Mouse (Mus musculus) forebrain, postnatal 0 days (tissue): Measurements from ENCODE around the gene Lcn11. TPM values are rescaled to one million over a fixed set of nuclear protein-coding genes. Genes with fewer than 3 reads are reported as not detected.
"Not testable (repeated sequence)": the region's sequence is repeated elsewhere in the genome, so short reads cannot be mapped to it uniquely, and the experiment has no call there.

ENCODE experiments used
- ATAC-seq: fragments of 200-750 bp; cut with Nextera tagmentation; 2 replicates; pipeline ENCODE4 v1.8.0; 2017; ENCODE audit warnings: mild to moderate bottlenecking, moderate library complexity
- DNase-seq: peaks from one replicate; pipeline ENCODE4 v3.0.0-alpha.2; 2015
- H3K27ac ChIP-seq: fragments of 300-500 bp; sonication (generic); 2 replicates; pipeline ENCODE4 v1.5.1; 2014; ENCODE audit warnings: low read depth, mild to moderate bottlenecking, antibody characterized with exemption, low read length, moderate library complexity, mixed read lengths
- H3K27me3 ChIP-seq: fragments of 300-500 bp; sonication (generic); 2 replicates; pipeline ENCODE4 v1.6.1; 2014; ENCODE audit warnings: mild to moderate bottlenecking, low read length, mixed read lengths; ENCODE audit not compliant: insufficient read depth
- H3K36me3 ChIP-seq: fragments of 300-500 bp; sonication (generic); 2 replicates; pipeline ENCODE4 v1.6.1; 2014; ENCODE audit warnings: mild to moderate bottlenecking, moderate library complexity; ENCODE audit not compliant: insufficient read depth
- H3K4me1 ChIP-seq: fragments of 300-500 bp; sonication (generic); 2 replicates; pipeline ENCODE4 v1.6.1; 2014; ENCODE audit warnings: antibody characterized with exemption; ENCODE audit not compliant: insufficient read depth
- H3K4me2 ChIP-seq: fragments of 300-500 bp; sonication (generic); 2 replicates; pipeline ENCODE4 v1.6.1; 2014; ENCODE audit warnings: low read depth, mild to moderate bottlenecking, moderate library complexity
- H3K4me3 ChIP-seq: fragments of 300-500 bp; sonication (generic); 2 replicates; pipeline ENCODE4 v1.5.1; 2014; ENCODE audit warnings: low read depth, low read length, mixed read lengths
- H3K9ac ChIP-seq: fragments of 300-500 bp; sonication (generic); 2 replicates; pipeline ENCODE4 v1.6.1; 2014; ENCODE audit warnings: mild to moderate bottlenecking
- H3K9me3 ChIP-seq: fragments of 300-500 bp; sonication (generic); 2 replicates; pipeline ENCODE4 v1.6.1; 2016; ENCODE audit warnings: low read length
- CTCF ChIP-seq: sonication (generic); IDR thresholded peaks from 2 replicates; pipeline ENCODE4 v1.5.1; 2016; ENCODE audit warnings: antibody characterized with exemption, control low read depth, low read depth
- WGBS: fragments of 180-500 bp; shearing (Covaris S2); extraction: QIAGEN DNeasy Blood & Tissue Kit; methylation state at CpG from one replicate; pipeline ENCODE4 v1.1.7; 2014; 5-methylcytosine and 5-hydroxymethylcytosine counted together
- polyA plus RNA-seq: library from polyadenylated mRNA; unstranded; fragments of >200 nt; fragmentation: Nextera tagmentation; extraction: Ambion mirVana; gene quantifications from 2 replicates; pipeline ENCODE4 v1.2.1, GENCODE M21; 2015
- total RNA-seq: library from RNA; depleted of rRNA; stranded (reverse); fragments of >200 nt; gene quantifications from 2 replicates; pipeline ENCODE4 v1.2.3, GENCODE M21; 2014

The Lcn11 gene
- total and polyA plus RNA-seq, 2 experiments from 2014 or later: not detected

GRCm38 (mm10) chr2:25785573-25786322 lies 8.9 kb downstream of the Lcn11 start:
- WGBS: 64% methylated on average over 5 of the region's 5 CpGs
- Histone ChIP-seq H3K36me3 (no peaks in the 10 kb centered on the region), H3K9me3 (no peaks in the 10 kb centered on the region), H3K9ac (no peak overlapping the region), H3K4me2 (no peak overlapping the region), H3K27ac (no peak overlapping the region), H3K27me3 (no peaks in the 10 kb centered on the region), H3K4me3 (no peak overlapping the region), H3K4me1 (no peaks in the 10 kb centered on the region)
- no peak for TF ChIP-seq CTCF
- no peak for ATAC-seq
- DNase-seq: no peak

- no peak for ATAC-seq
- Histone ChIP-seq H3K36me3 (no peaks in the 10 kb centered on the region), H3K27me3 (no peaks in the 10 kb centered on the region), H3K9me3 (no peaks in the 10 kb centered on the region), H3K4me2 (no peak overlapping the region), H3K27ac (no peak overlapping the region), H3K4me3 (no peak overlapping the region), H3K9ac (no peak overlapping the region), H3K4me1 (no peaks in the 10 kb centered on the region)
- no peak for DNase-seq
- WGBS: 90% methylated on average over 3 of the region's 3 CpGs
- TF ChIP-seq CTCF: no peak
These were observed 12.3 kb downstream of the Lcn11 start for GRCm38 (mm10) chr2:25789092-25789491.

GRCm38 (mm10) chr2:25797635-25798034 lies 20.8 kb downstream of the Lcn11 start:
- H3K9me3 ChIP-seq: no peaks in the 10 kb centered on the region
- ATAC-seq: no peak
- no peaks in the 10 kb centered on the region for H3K27me3 ChIP-seq

GRCm38 (mm10) chr2:25798065-25798464 lies 21.2 kb downstream of the Lcn11 start:
- Histone ChIP-seq H3K9me3 (no peaks in the 10 kb centered on the region), H3K4me2 (no peak overlapping the region), H3K27me3 (no peaks in the 10 kb centered on the region), H3K36me3 (no peaks in the 10 kb centered on the region), H3K27ac (no peak overlapping the region), H3K9ac (no peak overlapping the region), H3K4me3 (no peak overlapping the region), H3K4me1 (no peaks in the 10 kb centered on the region)
- 37% methylated on average over 5 of the region's 5 CpGs for WGBS
- no peak for TF ChIP-seq CTCF
- DNase-seq: no peak
- no peak for ATAC-seq

More at GRCm38 (mm10) chr2:25797635-25798034, 20.8 kb downstream of the Lcn11 start:
- no peak for TF ChIP-seq CTCF
- Histone ChIP-seq H3K4me2 (no peak overlapping the region), H3K27ac (no peak overlapping the region), H3K9ac (no peak overlapping the region), H3K4me1 (no peaks in the 10 kb centered on the region), H3K36me3 (no peaks in the 10 kb centered on the region), H3K4me3 (no peak overlapping the region)
- DNase-seq: no peak
- WGBS: 44% methylated on average over 2 of the region's 2 CpGs

GRCm38 (mm10) chr2:25811711-25812110 lies 34.9 kb downstream of the Lcn11 start:
- Histone ChIP-seq H3K4me2 (no peak overlapping the region), H3K4me3 (no peak overlapping the region), H3K27ac (no peak overlapping the region), H3K9ac (no peak overlapping the region), H3K9me3 (no peaks in the 10 kb centered on the region), H3K36me3 (no peaks in the 10 kb centered on the region), H3K4me1 (no peaks in the 10 kb centered on the region), H3K27me3 (no peaks in the 10 kb centered on the region)
- no peak for TF ChIP-seq CTCF
- 65% methylated on average over 2 of the region's 2 CpGs for WGBS
- ATAC-seq (no peak), DNase-seq (no peak)

GRCm38 (mm10) chr2:25813364-25813763 lies 36.5 kb downstream of the Lcn11 start:
- Histone ChIP-seq H3K36me3 (no peaks in the 10 kb centered on the region), H3K27ac (no peak overlapping the region), H3K27me3 (no peaks in the 10 kb centered on the region), H3K4me1 (no peaks in the 10 kb centered on the region), H3K9ac (no peak overlapping the region), H3K9me3 (no peaks in the 10 kb centered on the region), H3K4me2 (no peak overlapping the region), H3K4me3 (no peak overlapping the region)
- no peak for DNase-seq
- TF ChIP-seq CTCF: no peak
- 82% methylated on average over 5 of the region's 5 CpGs for WGBS
- no peak for ATAC-seq

GRCm38 (mm10) chr2:25815748-25816147 lies 38.9 kb downstream of the Lcn11 start, which contains the start of gene Glt6d1:
Gene Glt6d1 (minus strand): TSS chr2:25815848.
- not testable (repeated sequence) for H3K27ac ChIP-seq, H3K9me3 ChIP-seq, DNase-seq, H3K36me3 ChIP-seq, ATAC-seq, H3K4me3 ChIP-seq, H3K9ac ChIP-seq, H3K4me2 ChIP-seq, H3K4me1 ChIP-seq, H3K27me3 ChIP-seq
- 76% methylated on average over 1 of the region's 1 CpGs for WGBS
